Mouse (Mus musculus) spleen, postnatal 10 days (tissue): ENCODE measurements around the gene Sit1.
"Not testable (repeated sequence)": the region's sequence is repeated elsewhere in the genome, so short reads cannot be mapped to it uniquely, and the experiment has no call there.

ENCODE experiments used
- DNase-seq, 2 experiments: peaks; one replicate each; pipeline ENCODE4 v3.0.0; 2021 to 2022; ENCODE audit warnings: low spot score in 2 of 2

Gene Sit1

DNA sequence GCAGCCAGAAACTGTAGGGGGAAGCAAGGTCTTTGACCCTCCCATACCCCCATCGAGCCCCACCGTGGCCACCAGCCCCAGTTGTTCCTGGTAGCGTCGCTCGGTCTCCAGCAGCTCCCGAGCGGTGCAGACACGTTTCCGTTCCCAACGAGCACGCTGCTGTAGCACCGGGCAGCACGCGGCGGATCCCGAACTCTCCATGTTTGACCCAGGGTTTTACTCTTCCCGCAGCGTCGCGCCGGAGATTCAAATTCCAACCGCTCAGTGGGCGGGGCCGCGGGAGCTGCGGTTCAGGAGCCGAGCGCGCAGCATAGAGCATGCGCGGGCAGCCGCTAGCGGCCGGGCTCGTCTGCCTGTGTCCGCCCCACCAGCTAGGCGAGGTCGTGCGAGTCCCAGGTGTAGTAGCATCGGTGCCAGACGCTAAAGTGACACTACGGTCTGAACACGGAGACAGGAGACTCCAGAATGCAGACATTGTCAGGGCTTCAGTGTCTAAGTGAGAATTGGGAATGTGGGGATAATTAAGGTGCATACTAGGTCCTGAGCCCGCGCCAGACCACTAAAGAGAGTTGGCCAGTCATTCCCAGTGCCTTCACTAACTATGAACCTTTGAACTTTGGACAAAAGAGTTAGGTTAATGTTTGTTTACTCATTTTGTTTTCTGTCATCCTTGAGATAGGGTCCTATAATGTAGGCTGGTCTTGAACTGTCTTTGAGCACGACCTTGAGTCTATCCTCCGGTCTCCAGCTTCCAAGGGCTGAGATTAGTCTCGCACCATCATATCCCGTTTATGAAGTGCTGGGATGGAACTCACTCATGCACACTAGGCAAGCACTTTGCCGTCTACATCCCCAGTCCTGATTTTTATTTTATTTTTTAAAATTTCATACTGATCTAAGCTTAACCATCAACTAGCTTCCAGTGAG is 16.1 kb upstream of the Sit1 start, which contains the start of gene Arhgef39:
Gene Arhgef39 (minus strand): TSS at position 289 of the 927 bp plus-strand sequence.
- DNase-seq: peak; percentile 83 to 92

- DNase-seq: peak; percentile 60 to 66
These were observed 15.4 kb upstream of the Sit1 start for GRCm38 (mm10) chr4:43498983-43499382.

DNA sequence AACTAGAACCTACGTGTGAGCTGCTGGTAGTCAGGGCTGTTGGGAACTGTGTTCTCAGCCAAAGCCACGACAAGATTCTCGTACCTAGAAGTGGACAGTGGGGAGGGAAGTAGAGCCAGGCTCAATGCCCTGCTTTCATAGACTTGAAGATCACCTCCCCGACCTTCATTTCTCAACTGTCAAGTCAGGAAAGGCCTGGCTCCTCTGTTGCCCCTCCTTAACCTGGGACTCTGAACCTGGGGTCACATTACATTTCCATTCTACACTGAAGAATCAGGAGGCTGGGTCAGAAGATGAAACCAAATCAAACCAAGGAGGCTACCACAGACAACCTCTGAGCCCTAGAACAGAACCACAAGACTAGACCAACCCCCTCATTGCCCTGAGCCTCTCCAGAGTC is 14.4 kb upstream of the Sit1 start:
- no peak for DNase-seq

GRCm38 (mm10) chr4:43497405-43497804 is 13.9 kb upstream of the Sit1 start:
- DNase-seq: no peak

DNA sequence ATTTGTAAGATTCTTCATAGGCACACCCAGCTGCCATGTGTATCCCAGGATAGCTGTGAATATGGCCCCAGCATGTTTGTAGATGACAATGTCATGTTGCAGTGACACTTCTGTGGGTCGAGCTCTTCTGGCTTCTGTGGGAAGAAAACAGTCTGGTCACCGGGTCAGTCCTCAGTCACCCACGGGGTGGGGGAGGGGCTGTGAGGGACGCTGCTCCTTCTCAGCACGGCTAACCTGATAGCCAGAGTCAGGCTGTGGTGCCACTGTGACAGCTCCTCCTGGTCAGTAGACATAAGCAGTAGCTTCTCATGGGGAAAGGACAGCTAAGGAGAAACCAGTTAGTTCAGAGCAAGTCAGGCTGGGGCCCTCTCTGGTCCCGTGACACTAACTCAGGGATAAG is 13.1 kb upstream of the Sit1 start:
- DNase-seq: no peak

GRCm38 (mm10) chr4:43493846-43494240 is 10.3 kb upstream of the Sit1 start:
- DNase-seq: no peak

DNA sequence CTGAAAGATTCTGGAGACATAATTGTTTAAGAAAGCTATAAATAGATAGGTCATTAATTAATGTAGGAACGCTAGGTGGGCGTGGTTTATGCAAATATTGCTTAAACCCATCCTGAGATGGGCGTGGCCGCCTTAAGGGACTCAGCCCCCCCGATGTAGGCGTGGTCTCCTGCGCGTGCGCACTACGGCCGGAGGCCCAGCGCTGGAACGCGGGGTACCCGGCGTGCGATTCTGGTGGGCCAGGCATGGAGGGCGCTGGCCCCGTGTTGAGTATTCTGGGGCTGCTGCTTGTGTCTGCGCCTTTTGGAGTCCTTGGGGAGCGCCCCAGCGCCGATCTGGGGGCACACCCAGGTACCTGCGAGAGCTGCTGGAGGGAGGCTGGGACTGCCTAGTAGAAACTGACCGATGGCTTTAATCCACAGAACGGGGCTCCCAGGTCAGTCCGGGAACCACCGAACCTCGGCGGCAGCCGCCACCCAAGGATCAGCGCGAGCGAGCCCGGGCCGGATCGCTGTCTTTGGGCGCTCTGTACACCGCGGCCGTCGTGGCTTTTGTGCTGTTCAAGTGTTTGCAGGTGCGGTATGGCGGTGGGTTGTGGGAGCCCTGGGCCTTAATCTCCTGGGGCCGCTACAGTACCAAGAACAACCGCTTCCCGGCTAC is 9.8 kb upstream of the Sit1 start:
- DNase-seq: peak; percentile 97

DNA sequence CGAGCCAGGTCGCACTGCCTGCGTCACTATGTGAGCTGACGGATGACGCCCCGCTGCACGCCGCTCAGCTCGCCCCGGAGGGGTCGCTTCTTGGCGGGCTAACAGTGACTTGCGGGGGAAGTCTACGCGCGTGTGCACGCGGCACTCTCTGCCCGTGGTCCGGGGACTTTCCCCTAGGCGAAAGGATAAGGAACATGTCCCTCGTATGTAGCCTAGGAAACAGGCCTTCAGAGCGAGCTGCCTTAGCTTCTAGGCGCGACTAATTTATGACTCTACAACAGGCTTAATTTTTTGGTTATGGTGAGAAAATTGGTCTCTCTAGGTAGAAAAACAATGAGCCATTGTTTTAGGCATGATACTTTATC is 9.3 kb upstream of the Sit1 start, which contains the start of gene Ccdc107:
Gene Ccdc107 (plus strand): TSS at position 80 of the 365 bp plus-strand sequence.
- DNase-seq: peak; percentile 77 to 87

- DNase-seq: no peak
These were observed 8.7 kb upstream of the Sit1 start for GRCm38 (mm10) chr4:43492101-43492820.

GRCm38 (mm10) chr4:43490801-43491200 is 7.3 kb upstream of the Sit1 start:
- no peak for DNase-seq

DNA sequence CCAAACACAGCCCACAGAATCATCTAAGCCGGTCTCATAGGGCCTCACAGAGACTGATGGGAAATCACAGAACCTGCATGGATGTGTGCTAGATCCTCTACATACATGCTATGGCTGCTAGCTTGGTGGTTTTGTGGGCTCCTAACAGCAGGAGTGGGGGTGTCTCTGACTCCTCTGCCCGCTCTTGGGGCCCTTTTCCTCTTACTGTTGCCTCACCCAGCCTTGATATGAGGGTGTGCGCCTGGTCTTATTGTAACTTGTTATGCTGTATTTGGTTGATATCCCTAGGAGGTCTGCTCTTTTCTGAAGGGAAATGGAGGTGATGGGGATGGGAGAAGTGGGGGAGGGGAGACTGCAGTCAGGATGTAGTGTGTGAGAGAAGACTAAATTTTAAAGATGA is 6.1 kb upstream of the Sit1 start:
- no peak for DNase-seq

DNA sequence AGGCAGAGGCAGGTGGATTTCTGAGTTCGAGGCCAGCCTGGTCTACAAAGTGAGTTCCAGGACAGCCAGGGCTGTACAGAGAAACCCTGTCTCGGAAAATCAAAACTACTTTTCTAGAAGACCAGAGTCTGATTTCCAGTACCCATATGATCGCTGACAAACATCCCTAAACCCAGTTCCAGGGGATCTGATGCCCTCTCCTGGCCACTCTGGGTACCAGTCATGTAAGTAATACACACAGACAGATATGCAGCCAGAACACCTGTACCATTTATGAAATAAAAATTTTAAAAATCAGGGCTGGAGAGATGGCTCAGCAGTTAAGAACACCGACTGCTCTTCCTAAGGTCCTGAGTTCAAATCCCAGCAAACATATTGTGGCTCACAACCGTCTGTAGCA is 2.1 kb upstream of the Sit1 start:
- not testable (repeated sequence) for DNase-seq

DNA sequence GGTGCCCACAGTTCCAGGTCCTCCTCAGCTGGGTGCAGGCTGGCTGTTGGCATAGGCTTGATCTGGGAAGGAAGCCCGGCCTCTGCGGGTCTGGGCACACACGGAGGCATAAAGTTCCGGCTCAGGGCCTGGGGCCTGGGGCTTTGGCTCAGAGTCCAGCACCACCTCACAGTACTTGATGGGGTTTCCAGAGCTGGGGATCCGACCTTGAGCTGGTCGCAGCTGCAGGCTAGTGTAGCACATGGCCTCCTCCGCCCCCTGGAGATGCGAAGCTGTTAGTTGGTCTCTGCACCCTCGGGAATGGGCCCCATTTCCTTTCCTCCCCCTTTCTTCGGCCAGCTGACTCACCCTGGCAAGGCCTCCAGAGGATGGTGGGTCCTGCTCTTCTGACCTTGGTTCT is 943 bp downstream of the Sit1 start:
- DNase-seq: no peak

DNA sequence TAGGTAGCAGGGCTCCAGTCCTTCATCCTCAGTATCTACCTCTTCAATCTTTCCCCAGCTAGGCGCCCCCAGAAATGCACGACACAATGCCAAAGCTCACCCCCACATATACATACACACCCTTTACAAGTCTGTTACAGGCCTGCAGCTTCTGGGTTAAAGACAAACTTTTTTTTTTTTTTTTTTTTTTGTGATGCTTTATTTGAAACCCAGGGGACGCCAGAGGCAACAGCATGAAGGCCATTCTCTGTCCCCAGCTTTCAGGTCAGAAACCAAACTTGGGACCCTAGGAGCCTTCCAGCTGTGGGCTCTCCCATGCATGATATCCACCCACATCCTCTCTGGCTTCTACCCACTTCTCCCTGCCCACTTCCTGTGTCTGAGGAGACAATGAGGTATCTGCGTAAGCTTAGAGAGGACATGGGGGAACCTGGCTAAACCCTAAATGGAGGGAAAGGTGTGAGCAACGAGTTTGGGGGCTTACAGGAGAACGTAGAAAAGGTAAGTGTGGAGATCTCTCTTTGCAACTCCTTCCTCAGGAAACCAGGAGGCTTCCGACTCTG is 1.6 kb downstream of the Sit1 start:
- no peak for DNase-seq

GRCm38 (mm10) chr4:43480985-43481384 is 2.5 kb downstream of the Sit1 start:
- DNase-seq: no peak

DNA sequence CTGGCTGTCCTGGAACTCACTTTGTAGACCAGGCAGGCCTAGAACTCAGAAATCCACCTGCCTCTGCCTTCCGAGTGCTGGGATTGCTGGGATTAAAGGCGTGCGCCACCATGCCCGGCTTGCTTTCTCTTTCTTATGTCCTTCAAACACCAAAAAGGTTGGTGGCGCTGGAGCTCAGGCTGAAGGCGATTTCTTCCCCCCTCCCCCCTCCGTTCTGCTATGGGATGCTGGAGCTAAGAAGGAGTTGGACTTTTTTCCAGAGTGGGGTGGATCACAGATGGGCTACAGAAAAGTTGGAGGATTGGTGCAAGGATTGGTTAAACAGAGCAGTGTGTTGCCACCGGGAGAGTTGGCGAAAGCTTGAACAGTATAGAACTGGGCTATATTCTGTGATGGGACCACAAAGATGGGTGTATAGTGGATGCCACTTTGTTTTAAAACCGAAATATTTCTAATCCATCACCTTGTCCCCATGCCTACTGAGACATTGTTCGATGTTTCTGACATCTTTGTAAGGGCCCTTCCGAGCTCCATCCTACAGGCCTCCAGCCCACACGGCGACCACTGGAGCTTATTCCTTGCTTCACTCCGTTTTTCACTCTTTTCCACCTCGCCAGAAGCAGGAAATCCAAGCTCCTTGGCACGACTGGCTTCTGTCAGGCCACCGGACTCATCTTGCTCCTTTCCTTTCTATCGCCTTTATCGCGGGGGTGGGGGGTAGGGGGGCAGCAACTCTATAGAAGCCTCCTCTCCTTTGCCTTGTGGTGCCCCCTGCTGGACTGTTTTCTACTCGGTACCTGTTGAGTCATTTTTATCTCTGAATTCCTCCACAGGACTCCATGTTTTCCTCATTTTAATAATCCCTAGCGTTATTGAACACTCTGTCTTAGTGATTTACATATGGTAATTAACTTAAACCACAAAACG is 4.4 kb downstream of the Sit1 start:
- DNase-seq: peak; percentile 65 to 90

DNA sequence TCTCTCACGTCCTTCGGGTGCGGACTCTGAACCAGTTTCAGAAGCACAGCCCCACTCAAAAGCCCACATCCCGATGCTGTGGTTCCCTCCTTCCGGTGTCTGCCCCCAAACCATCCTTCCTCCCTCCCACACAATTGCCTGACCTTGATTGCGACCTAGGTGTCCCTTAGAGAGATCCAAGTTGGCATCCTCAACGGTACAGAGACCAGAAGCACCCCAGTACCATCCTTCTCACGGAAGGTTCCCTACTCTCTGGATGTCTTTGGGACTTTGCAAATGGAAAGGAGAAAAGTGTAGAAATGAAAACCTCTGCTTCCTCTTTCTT is 5.0 kb downstream of the Sit1 start:
- DNase-seq: no peak

GRCm38 (mm10) chr4:43477857-43478533 is 5.5 kb downstream of the Sit1 start:
- DNase-seq: peak; percentile 74 to 90

DNA sequence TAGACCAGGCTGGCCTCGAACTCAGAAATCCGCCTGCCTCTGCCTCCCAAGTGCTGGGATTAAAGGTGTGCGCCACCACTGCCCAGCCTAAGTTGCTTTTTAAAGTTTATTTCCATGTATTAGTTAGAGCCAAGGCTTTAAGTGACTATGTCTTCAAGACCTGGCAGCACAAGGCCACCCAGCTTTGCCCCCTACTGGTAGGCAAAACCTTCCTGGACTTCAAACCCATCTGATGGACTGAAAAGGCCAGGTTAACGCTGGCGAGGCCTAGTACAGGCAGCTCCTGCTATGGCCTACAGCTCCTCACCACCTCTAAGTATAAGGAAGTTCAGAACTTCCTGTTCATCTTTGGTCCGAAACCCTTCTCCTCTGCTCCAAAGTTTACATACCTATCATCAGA is 6.9 kb downstream of the Sit1 start:
- DNase-seq: peak in 1 of 2 experiments; percentile 57

DNA sequence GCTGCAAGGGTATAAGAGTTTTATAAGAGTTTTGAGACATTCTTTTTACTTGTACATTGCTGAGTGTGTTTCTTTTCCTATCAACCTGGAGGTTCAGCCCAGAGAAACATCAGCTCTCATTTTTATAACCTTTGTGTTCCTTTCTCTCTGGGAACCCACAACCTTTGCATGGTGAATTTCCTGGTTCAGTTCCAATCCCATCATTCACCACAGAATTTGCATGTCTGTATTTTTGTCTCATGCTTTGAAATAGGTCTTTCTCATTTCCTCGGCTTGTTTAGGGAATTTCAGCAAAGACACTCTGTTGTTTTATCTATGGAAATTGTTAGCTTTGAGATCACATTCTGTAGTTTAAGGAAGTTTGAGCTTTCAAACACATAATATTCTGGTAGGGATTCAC is 9.9 kb downstream of the Sit1 start:
- DNase-seq: no peak
